Mouse (Mus musculus): ENCODE data around the gene Bach1. TPM values are rescaled to one million over a fixed set of nuclear protein-coding genes. Genes with fewer than 3 reads are reported as not detected.

The Bach1 gene
- polyA plus RNA-seq, 2 experiments: 4.2 to 5.4 TPM

- 66% methylated on average over 8 of the region's 8 CpGs for WGBS (ENCODE audit: insufficient replicate concordance)
- DNase-seq (ENCODE audit: low read depth in 3 of 3, low spot score in 3 of 3) (no peak), ATAC-seq (ENCODE audit: insufficient read depth) (no peak)
- no peak overlapping the region for H3K9ac ChIP-seq (replicated peaks)
- no peak overlapping the region for H3K27ac ChIP-seq
- no peaks in the 10 kb centered on the region for H3K36me3 ChIP-seq (replicated peaks; ENCODE audit: control insufficient read depth, insufficient read depth, low read depth)
- no peak overlapping the region for H3K4me2 ChIP-seq (ENCODE audit: low read depth)
- no peaks in the 10 kb centered on the region for H3K27me3 ChIP-seq (ENCODE audit: control insufficient read depth, insufficient read depth, low read length)
- H3K9me3 ChIP-seq (ENCODE audit: control insufficient read depth, low read length): no peaks in the 10 kb centered on the region
- TF ChIP-seq CTCF (IDR thresholded peaks at IDR 0.05; ENCODE audit: low read depth) (no peak), EP300 (IDR thresholded peaks at IDR 0.05; ENCODE audit: low read depth) (no peak)
- no peak overlapping the region for H3K4me3 ChIP-seq (ENCODE audit: insufficient read depth in 1 of 2, low read depth in 2 of 2, low read length in 2 of 2)
- H3K4me1 ChIP-seq (replicated peaks; ENCODE audit: control insufficient read depth in 2 of 2, insufficient read depth in 2 of 2, low read length in 1 of 2): no peaks in the 10 kb centered on the region
Measured at GRCm38 (mm10) chr16:87745192-87745945, 46.6 kb downstream of the Bach1 start.

DNA sequence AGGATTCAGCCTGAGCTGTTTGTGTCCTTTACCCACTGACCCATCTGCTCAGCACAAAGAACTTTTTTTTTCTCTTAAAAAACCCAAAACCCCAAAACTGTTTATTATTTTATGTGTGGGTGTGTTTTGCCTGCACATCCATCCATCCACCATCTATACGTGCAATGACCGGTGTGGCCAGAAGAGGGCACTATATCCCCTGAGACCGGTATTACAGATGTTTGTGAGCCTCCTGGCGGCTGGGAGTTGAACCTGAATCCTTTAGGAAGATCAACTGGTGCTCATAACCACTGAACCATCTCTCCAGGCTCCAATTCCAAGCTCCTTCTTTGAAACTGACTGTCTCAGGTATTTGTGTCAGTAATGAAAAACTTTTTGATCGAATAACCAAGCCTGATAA is 48.0 kb downstream of the Bach1 start:
- Histone ChIP-seq H3K4me1 (replicated peaks; ENCODE audit: control insufficient read depth in 2 of 2, insufficient read depth in 2 of 2, low read length in 1 of 2) (no peaks in the 10 kb centered on the region), H3K27me3 (ENCODE audit: control insufficient read depth, insufficient read depth, low read length) (no peaks in the 10 kb centered on the region), H3K4me3 (ENCODE audit: insufficient read depth in 1 of 2, low read depth in 2 of 2, low read length in 2 of 2) (no peak overlapping the region), H3K9ac (replicated peaks) (no peak overlapping the region), H3K9me3 (ENCODE audit: control insufficient read depth, low read length) (no peaks in the 10 kb centered on the region), H3K27ac (no peak overlapping the region), H3K36me3 (replicated peaks; ENCODE audit: control insufficient read depth, insufficient read depth, low read depth) (no peaks in the 10 kb centered on the region), H3K4me2 (ENCODE audit: low read depth) (no peak overlapping the region)
- WGBS (ENCODE audit: insufficient replicate concordance): 13% methylated on average over 5 of the region's 5 CpGs
- TF ChIP-seq CTCF (IDR thresholded peaks at IDR 0.05; ENCODE audit: low read depth) (peak; percentile 98), EP300 (IDR thresholded peaks at IDR 0.05; ENCODE audit: low read depth) (no peak)
- DNase-seq (ENCODE audit: low read depth in 3 of 3, low spot score in 3 of 3): peak; percentile 57 to 62 (median 61)
- ATAC-seq (ENCODE audit: insufficient read depth): peak; percentile 53; the same call in 1 of the 2 replicates

DNA sequence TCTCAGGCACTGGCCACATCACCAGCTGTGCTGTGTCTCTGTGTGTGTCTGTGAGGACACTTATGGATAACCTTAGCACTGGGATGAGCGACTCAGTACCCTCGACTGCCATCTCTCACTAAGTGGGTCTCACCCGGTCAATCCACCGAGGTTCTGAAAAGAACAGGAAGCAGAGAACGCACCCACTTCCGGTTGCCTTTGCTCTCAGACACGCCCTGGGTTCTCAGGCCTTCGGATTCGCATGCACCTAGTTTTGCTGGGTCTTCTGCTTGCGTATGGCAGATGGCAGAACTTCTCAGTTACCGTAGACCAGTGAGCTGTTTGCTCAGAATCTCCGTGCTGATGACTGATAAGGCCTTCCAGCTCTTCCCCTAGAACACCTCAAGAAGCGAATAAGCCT is 52.5 kb downstream of the Bach1 start:
- Histone ChIP-seq H3K27ac (no peak overlapping the region), H3K4me2 (ENCODE audit: low read depth) (no peak overlapping the region), H3K36me3 (replicated peaks; ENCODE audit: control insufficient read depth, insufficient read depth, low read depth) (no peaks in the 10 kb centered on the region), H3K9me3 (ENCODE audit: control insufficient read depth, low read length) (no peaks in the 10 kb centered on the region), H3K27me3 (ENCODE audit: control insufficient read depth, insufficient read depth, low read length) (no peaks in the 10 kb centered on the region), H3K9ac (replicated peaks) (no peak overlapping the region), H3K4me3 (ENCODE audit: insufficient read depth in 1 of 2, low read depth in 2 of 2, low read length in 2 of 2) (no peak overlapping the region), H3K4me1 (replicated peaks; ENCODE audit: control insufficient read depth in 2 of 2, insufficient read depth in 2 of 2, low read length in 1 of 2) (no peaks in the 10 kb centered on the region)
- ATAC-seq (ENCODE audit: insufficient read depth) (no peak), DNase-seq (ENCODE audit: low read depth in 3 of 3, low spot score in 3 of 3) (no peak)
- WGBS (ENCODE audit: insufficient replicate concordance): 64% methylated on average over 13 of the region's 13 CpGs
- TF ChIP-seq CTCF (IDR thresholded peaks at IDR 0.05; ENCODE audit: low read depth) (no peak), EP300 (IDR thresholded peaks at IDR 0.05; ENCODE audit: low read depth) (no peak)

- H3K9ac ChIP-seq (replicated peaks): no peak overlapping the region
- DNase-seq (ENCODE audit: low read depth in 3 of 3, low spot score in 3 of 3): no peak
- no peaks in the 10 kb centered on the region for H3K27me3 ChIP-seq (ENCODE audit: control insufficient read depth, insufficient read depth, low read length)
- H3K4me3 ChIP-seq (ENCODE audit: insufficient read depth in 1 of 2, low read depth in 2 of 2, low read length in 2 of 2): no peak overlapping the region
- no peaks in the 10 kb centered on the region for H3K36me3 ChIP-seq (replicated peaks; ENCODE audit: control insufficient read depth, insufficient read depth, low read depth)
- no peaks in the 10 kb centered on the region for H3K4me1 ChIP-seq (replicated peaks; ENCODE audit: control insufficient read depth in 2 of 2, insufficient read depth in 2 of 2, low read length in 1 of 2)
- no peak for TF ChIP-seq EP300 (IDR thresholded peaks at IDR 0.05; ENCODE audit: low read depth)
- TF ChIP-seq CTCF (IDR thresholded peaks at IDR 0.05; ENCODE audit: low read depth): no peak
- no peaks in the 10 kb centered on the region for H3K9me3 ChIP-seq (ENCODE audit: control insufficient read depth, low read length)
- no peak for ATAC-seq (ENCODE audit: insufficient read depth)
- 71% methylated on average over 13 of the region's 13 CpGs for WGBS (ENCODE audit: insufficient replicate concordance)
- H3K4me2 ChIP-seq (ENCODE audit: low read depth): no peak overlapping the region
- H3K27ac ChIP-seq: no peak overlapping the region
Measured at GRCm38 (mm10) chr16:87752482-87752881, 53.7 kb downstream of the Bach1 start.

GRCm38 (mm10) chr16:87754858-87755257 is 56.1 kb downstream of the Bach1 start:
- 40% methylated on average over 9 of the region's 9 CpGs for WGBS (ENCODE audit: insufficient replicate concordance)
- ATAC-seq (ENCODE audit: insufficient read depth): 0 out of 2 replicates have a peak, but pooled peaks have one; percentile 51
- no peak overlapping the region for H3K9ac ChIP-seq (replicated peaks)
- no peaks in the 10 kb centered on the region for H3K27me3 ChIP-seq (ENCODE audit: control insufficient read depth, insufficient read depth, low read length)
- no peaks in the 10 kb centered on the region for H3K36me3 ChIP-seq (replicated peaks; ENCODE audit: control insufficient read depth, insufficient read depth, low read depth)
- H3K4me2 ChIP-seq (ENCODE audit: low read depth): no peak overlapping the region
- no peak overlapping the region for H3K27ac ChIP-seq
- H3K9me3 ChIP-seq (ENCODE audit: control insufficient read depth, low read length): no peaks in the 10 kb centered on the region
- no peak for TF ChIP-seq EP300 (IDR thresholded peaks at IDR 0.05; ENCODE audit: low read depth)
- peak; percentile 79 for TF ChIP-seq CTCF (IDR thresholded peaks at IDR 0.05; ENCODE audit: low read depth)
- DNase-seq (ENCODE audit: low read depth in 3 of 3, low spot score in 3 of 3): peak; percentile 20 to 28 (median 27)
- no peak overlapping the region for H3K4me3 ChIP-seq (ENCODE audit: insufficient read depth in 1 of 2, low read depth in 2 of 2, low read length in 2 of 2)
- no peaks in the 10 kb centered on the region for H3K4me1 ChIP-seq (replicated peaks; ENCODE audit: control insufficient read depth in 2 of 2, insufficient read depth in 2 of 2, low read length in 1 of 2)
